Mouse (Mus musculus): ENCODE measurements at regions not wholly inside any gene's neighbourhood (a gene's known extent, or its start where the extent isn't known, plus 50 kb on each side); places are given as distances from the start of the nearest gene placed in this dataset.

DNA sequence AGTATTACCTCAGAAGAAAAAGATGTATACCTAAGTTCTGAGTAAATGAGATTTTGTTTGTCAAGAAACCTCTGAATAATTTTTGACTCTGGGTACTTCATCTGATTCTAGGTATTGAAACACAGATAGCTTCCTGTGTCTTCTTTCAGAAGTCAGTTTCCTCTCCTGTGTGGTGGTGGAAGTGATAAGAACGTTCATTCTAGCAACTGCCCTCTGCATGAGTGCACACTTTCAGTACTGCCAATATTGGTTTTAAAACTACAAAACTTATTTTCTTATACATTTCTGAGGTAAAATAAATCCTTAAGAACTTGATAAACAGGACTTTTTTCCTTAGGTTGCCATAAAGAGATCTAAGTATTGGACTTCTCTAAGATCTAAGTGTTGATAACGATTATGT lies 209.8 kb upstream of the Rasa1 start:
- Histone ChIP-seq H3K36me3 (no peaks in the 10 kb centered on the region), H3K9ac (no peak overlapping the region), H3K4me1 (replicated peaks) (no peaks in the 10 kb centered on the region), H3K9me3 (replicated peaks) (no peaks in the 10 kb centered on the region), H3K27ac (no peak overlapping the region), H3K27me3 (no peaks in the 10 kb centered on the region), H3K4me3 (no peak overlapping the region), H3K4me2 (no peak overlapping the region)
- no peak for ATAC-seq (replicated peaks; ENCODE audit: insufficient number of reproducible peaks, insufficient read depth, low FRiP score, low read depth)
- WGBS: 63% methylated on average over 2 of the region's 2 CpGs

DNA sequence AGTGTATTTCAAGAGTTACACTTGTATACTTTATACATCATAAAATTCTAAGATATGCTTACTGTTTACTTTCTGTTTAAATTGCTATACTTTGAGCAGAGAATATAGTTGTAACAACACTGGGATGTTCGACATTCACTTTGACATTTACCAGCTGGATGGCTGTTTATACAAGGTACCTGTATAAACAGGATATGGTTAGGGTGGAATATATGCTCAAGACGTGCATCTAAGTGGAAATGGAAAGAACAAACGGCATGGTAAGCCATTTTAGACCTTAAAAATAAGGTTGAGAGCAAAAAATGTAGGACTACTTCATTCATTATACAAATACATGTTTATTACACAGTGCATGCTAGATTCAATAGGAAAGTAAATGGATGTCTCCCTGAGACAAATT lies 195.9 kb upstream of the Rasa1 start:
- Histone ChIP-seq H3K4me3 (no peak overlapping the region), H3K9me3 (replicated peaks) (no peaks in the 10 kb centered on the region)

DNA sequence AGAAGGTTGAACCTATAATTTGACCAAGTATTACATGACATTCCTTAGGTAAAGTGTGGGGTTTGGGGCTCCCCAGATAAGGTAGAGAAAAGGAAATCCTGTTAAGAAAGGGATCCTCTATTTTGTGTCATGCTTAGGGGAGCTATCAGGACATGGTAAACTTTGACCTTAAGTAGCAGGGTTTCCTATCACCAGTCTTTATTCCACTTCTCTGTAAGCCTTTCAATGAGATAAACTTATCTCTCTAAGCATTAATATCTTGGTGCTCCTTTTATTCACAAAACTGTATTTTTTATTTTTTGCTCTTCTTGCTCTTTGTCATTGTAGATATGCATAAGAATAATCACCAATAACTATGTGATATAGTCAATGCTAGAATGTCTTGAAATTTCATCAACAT lies 194.4 kb upstream of the Rasa1 start:
- no peak for ATAC-seq (replicated peaks; ENCODE audit: insufficient number of reproducible peaks, insufficient read depth, low FRiP score, low read depth)
- no peaks in the 10 kb centered on the region for H3K36me3 ChIP-seq
- no peak overlapping the region for H3K4me3 ChIP-seq
- no peak overlapping the region for H3K4me2 ChIP-seq
- H3K27ac ChIP-seq: no peak overlapping the region
- no peaks in the 10 kb centered on the region for H3K4me1 ChIP-seq (replicated peaks)
- H3K9ac ChIP-seq: no peak overlapping the region
- H3K27me3 ChIP-seq: no peaks in the 10 kb centered on the region
- no peaks in the 10 kb centered on the region for H3K9me3 ChIP-seq (replicated peaks)

More for the DNA sequence above, 195.9 kb upstream of the Rasa1 start:
- Histone ChIP-seq H3K27ac (no peak overlapping the region), H3K27me3 (no peaks in the 10 kb centered on the region), H3K4me2 (no peak overlapping the region), H3K36me3 (no peaks in the 10 kb centered on the region), H3K4me1 (replicated peaks) (no peaks in the 10 kb centered on the region), H3K9ac (no peak overlapping the region)
- no peak for ATAC-seq (replicated peaks; ENCODE audit: insufficient number of reproducible peaks, insufficient read depth, low FRiP score, low read depth)
- 56% methylated on average over 3 of the region's 3 CpGs for WGBS

DNA sequence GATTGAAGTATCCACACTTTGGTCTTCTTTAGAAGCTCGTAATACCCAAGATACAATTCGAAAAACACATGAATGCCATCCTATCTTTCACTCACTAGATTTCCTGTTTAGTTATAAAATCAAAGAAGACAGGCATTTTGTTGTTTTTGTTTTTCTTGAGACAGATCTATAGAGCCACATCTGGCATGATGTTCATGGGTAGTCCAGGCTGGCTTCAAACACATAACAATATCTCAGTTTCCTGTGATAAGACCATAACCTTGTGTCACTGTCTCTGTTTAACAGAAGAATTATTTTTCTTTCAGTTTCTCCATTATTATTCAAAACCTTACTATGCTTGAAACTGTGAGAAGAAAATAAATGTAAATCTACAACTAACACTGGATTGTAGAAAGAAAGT lies 190.5 kb upstream of the Rasa1 start:
- Histone ChIP-seq H3K9ac (no peak overlapping the region), H3K27ac (no peak overlapping the region), H3K27me3 (no peaks in the 10 kb centered on the region), H3K4me3 (no peak overlapping the region), H3K4me2 (no peak overlapping the region), H3K36me3 (no peaks in the 10 kb centered on the region), H3K9me3 (replicated peaks) (no peaks in the 10 kb centered on the region), H3K4me1 (replicated peaks) (peaks cover 3% of the 10 kb centered on the region; the same call in 1 of the 2 replicates)
- no peak for ATAC-seq (replicated peaks; ENCODE audit: insufficient number of reproducible peaks, insufficient read depth, low FRiP score, low read depth)
- 67% methylated on average over 2 of the region's 2 CpGs for WGBS

DNA sequence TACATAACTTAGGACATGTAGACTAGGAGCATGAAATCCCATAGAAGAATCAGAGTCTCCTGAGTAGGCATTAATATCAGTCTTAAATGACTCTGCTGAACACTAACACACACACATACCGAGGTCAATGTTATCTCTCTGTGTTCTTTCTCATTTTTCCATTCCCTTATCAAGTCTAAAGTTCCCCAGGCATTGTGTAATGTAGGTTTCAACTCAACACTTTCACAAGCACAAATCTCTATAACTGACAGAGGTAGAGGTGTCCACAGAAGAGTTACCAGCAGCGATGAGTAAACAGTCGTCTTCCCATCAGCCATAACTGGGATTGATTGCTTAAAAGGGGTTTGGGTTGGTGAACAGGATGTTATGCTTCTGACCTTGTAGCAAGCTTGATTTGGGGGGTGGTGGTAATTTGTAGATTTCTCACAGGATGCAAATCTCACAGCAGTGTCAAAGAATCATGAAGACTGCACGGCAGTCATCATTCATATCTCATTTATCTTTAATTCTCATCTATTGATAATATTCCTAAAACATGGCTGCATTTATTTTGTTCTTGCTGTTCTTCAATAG lies 187.4 kb upstream of the Rasa1 start:
- WGBS: 33% methylated on average over 4 of the region's 4 CpGs
- Histone ChIP-seq H3K27ac (no peak overlapping the region), H3K9me3 (replicated peaks) (no peaks in the 10 kb centered on the region), H3K36me3 (no peaks in the 10 kb centered on the region), H3K4me2 (no peak overlapping the region), H3K9ac (no peak overlapping the region), H3K27me3 (no peaks in the 10 kb centered on the region), H3K4me1 (replicated peaks) (peaks cover 3% of the 10 kb centered on the region; the same call in 1 of the 2 replicates), H3K4me3 (no peak overlapping the region)
- no peak for ATAC-seq (replicated peaks; ENCODE audit: insufficient number of reproducible peaks, insufficient read depth, low FRiP score, low read depth)

DNA sequence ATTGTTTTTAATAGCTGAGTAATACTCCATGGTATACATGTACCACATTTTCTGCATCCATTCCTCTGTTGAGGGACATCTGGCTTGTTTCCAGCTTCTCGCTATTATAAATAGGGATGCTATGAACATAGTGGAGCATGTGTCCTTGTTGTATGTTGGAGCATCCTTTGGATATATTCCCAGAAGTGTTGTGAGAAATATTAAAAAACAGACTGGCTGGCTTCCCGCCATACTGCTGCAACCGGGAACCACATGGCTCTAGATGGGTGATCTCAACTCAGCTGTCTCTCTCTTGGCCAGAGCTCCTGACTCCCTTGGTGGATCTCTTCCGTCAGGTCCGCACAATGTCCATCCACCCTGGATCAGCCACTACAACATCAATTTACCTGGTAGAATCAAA lies 182.4 kb upstream of the Rasa1 start:
- H3K9ac ChIP-seq: no peak overlapping the region
- H3K27me3 ChIP-seq: no peaks in the 10 kb centered on the region
- 89% methylated on average over 5 of the region's 5 CpGs for WGBS
- H3K36me3 ChIP-seq: no peaks in the 10 kb centered on the region
- H3K27ac ChIP-seq: no peak overlapping the region
- H3K4me3 ChIP-seq: no peak overlapping the region
- peaks cover under 1% of the 10 kb centered on the region; the same call in 1 of the 2 replicates for H3K4me1 ChIP-seq (replicated peaks)
- no peak overlapping the region for H3K4me2 ChIP-seq
- ATAC-seq (replicated peaks; ENCODE audit: insufficient number of reproducible peaks, insufficient read depth, low FRiP score, low read depth): no peak
- H3K9me3 ChIP-seq (replicated peaks): no peaks in the 10 kb centered on the region

DNA sequence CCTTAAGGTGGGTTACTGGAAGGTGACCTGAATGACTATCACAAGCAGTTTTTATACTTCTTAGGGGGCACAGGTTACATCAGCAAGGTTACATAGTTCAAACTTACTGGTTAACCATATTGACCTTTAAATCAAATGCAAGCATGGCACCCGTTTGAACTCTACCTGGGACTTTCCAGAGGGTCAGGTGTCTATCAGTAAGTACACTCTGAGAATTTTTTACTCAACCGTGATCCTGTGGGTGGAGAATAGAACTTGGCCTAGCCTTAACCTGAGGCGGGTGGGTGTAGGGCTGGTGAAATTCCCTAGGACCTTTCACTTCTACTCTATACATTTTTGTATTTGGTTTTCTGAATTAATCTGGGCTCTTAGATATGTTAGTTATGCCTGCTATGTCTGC lies 170.5 kb upstream of the Rasa1 start:
- WGBS: 79% methylated on average over 3 of the region's 3 CpGs
- H3K4me2 ChIP-seq: no peak overlapping the region
- H3K4me1 ChIP-seq (replicated peaks): no peaks in the 10 kb centered on the region
- H3K4me3 ChIP-seq: no peak overlapping the region
- no peak for ATAC-seq (replicated peaks; ENCODE audit: insufficient number of reproducible peaks, insufficient read depth, low FRiP score, low read depth)
- no peaks in the 10 kb centered on the region for H3K36me3 ChIP-seq
- no peak overlapping the region for H3K9ac ChIP-seq
- no peaks in the 10 kb centered on the region for H3K9me3 ChIP-seq (replicated peaks)
- H3K27me3 ChIP-seq: no peaks in the 10 kb centered on the region
- no peak overlapping the region for H3K27ac ChIP-seq

DNA sequence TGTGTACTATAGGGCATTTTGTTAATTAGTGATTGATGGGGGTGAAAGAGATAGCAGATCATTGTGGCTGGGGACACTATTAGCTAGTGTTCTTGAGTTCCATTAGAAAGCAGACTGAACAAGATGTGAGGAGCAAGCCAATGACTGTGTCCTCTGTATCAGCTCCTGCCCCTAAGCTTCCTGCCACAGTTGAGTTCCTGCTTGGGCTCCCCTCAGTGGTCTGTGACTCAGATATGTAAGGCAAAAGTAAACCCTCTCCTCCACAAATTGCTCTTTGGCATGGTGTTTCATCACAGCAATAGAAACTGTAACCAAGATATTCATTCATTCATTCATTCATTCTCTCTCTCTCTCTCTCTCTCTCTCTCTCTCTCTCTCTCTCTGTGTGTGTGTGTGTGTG lies 169.7 kb upstream of the Rasa1 start:
- Histone ChIP-seq H3K27me3 (no peaks in the 10 kb centered on the region), H3K4me3 (no peak overlapping the region), H3K4me1 (replicated peaks) (no peaks in the 10 kb centered on the region), H3K9ac (no peak overlapping the region), H3K27ac (no peak overlapping the region), H3K4me2 (no peak overlapping the region), H3K9me3 (replicated peaks) (no peaks in the 10 kb centered on the region), H3K36me3 (no peaks in the 10 kb centered on the region)
- no peak for ATAC-seq (replicated peaks; ENCODE audit: insufficient number of reproducible peaks, insufficient read depth, low FRiP score, low read depth)

DNA sequence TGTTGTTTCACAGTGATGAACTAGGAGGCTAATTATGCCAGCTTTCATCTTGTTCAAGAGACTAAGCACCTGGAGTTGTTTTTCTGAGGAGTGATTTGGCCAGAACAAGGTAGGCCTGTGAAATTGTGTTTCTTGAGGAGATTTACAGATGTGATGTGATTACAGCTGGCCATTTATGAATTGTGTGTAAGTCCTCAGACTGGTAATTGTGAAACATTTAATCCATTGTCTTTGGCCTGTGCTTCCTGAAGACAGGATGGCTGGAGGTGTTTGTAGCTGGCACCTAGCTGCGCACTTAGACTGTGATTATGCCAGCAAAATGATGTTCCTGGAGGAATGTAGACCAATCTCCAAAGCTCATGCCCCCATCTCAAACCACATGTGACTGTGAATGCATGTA lies 150.7 kb upstream of the Rasa1 start:
- Histone ChIP-seq H3K4me1 (replicated peaks) (0 out of 2 replicates have a peak, but pooled peaks cover 4% of the 10 kb centered on the region), H3K9me3 (replicated peaks) (no peaks in the 10 kb centered on the region), H3K36me3 (no peaks in the 10 kb centered on the region), H3K27ac (no peak overlapping the region), H3K9ac (no peak overlapping the region), H3K27me3 (no peaks in the 10 kb centered on the region), H3K4me2 (no peak overlapping the region), H3K4me3 (no peak overlapping the region)
- no peak for ATAC-seq (replicated peaks; ENCODE audit: insufficient number of reproducible peaks, insufficient read depth, low FRiP score, low read depth)
- 91% methylated on average over 1 of the region's 1 CpGs for WGBS

DNA sequence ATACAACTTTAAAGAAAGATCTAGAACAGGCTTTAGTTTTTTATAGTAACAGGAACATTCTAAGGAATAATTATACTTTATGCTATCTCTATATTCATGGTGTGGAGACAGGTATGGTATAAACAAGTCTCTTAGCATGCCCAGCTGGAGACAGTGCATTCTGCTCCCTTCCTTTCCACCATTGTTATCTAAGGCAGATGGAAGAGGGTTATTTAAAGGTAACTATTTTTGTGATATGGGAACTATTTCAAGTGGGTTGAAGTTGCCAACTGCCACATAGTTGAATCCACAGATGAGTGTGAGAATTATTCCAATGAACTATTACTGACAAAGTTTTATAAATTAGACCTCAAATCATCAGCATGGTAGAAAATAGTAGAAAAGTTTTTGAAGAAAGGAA lies 148.9 kb upstream of the Rasa1 start:
- Histone ChIP-seq H3K36me3 (no peaks in the 10 kb centered on the region), H3K4me2 (no peak overlapping the region), H3K27ac (peak overlapping the region; percentile 66), H3K4me3 (no peak overlapping the region), H3K9me3 (replicated peaks) (no peaks in the 10 kb centered on the region), H3K27me3 (no peaks in the 10 kb centered on the region), H3K4me1 (replicated peaks) (0 out of 2 replicates have a peak, but pooled peaks cover 4% of the 10 kb centered on the region), H3K9ac (no peak overlapping the region)
- no peak for ATAC-seq (replicated peaks; ENCODE audit: insufficient number of reproducible peaks, insufficient read depth, low FRiP score, low read depth)

DNA sequence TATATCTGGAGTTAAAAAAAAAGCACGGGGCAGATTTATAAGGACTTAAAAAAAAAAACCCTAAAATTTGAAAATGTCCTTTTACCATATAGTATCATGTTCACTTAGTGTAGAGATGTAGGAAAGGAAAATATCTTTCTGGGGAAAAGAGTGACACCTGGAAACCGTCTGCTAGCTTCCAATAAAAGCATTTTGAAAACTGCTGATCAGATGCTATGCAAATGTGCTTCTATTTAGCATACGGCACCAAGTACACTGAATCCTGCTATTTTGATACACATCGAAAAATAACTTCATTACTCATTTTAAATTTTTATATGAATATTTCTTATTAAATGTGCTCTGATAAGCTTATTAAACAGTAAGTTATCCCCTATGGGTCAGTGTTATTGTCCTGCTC lies 148.1 kb upstream of the Rasa1 start:
- no peak overlapping the region for H3K4me3 ChIP-seq
- H3K27ac ChIP-seq: peak overlapping the region; percentile 66; the same call in 1 of the 2 replicates
- no peak for ATAC-seq (replicated peaks; ENCODE audit: insufficient number of reproducible peaks, insufficient read depth, low FRiP score, low read depth)
- H3K27me3 ChIP-seq: no peaks in the 10 kb centered on the region
- no peak overlapping the region for H3K4me2 ChIP-seq
- H3K9ac ChIP-seq: no peak overlapping the region
- H3K9me3 ChIP-seq (replicated peaks): no peaks in the 10 kb centered on the region
- H3K36me3 ChIP-seq: no peaks in the 10 kb centered on the region
- 78% methylated on average over 4 of the region's 4 CpGs for WGBS
- 0 out of 2 replicates have a peak, but pooled peaks cover 4% of the 10 kb centered on the region for H3K4me1 ChIP-seq (replicated peaks)

DNA sequence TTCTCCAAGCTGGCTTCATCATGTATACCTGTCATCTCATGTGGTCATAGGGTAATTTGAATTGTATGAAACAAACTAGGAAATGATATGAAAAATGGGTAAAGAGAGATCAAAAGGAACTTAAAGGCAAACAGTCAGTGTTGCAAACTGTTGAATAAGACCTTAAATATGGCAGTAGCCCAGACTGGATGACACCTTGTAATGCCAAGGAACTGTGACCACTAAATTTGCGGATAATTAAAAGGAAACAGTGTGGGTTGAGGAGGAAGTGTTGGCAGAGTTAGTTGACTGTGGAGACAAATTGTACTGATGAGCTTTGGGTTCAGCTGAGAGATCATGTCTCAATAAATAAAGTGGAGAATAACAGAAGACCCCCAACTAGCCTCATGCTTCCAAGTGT lies 147.3 kb upstream of the Rasa1 start:
- no peak overlapping the region for H3K4me3 ChIP-seq
- H3K27me3 ChIP-seq: no peaks in the 10 kb centered on the region
- ATAC-seq (replicated peaks; ENCODE audit: insufficient number of reproducible peaks, insufficient read depth, low FRiP score, low read depth): no peak
- 0 out of 2 replicates have a peak, but pooled peaks cover 4% of the 10 kb centered on the region for H3K4me1 ChIP-seq (replicated peaks)
- H3K9ac ChIP-seq: no peak overlapping the region
- no peaks in the 10 kb centered on the region for H3K9me3 ChIP-seq (replicated peaks)
- WGBS: 81% methylated on average over 1 of the region's 1 CpGs
- H3K4me2 ChIP-seq: no peak overlapping the region
- no peaks in the 10 kb centered on the region for H3K36me3 ChIP-seq
- H3K27ac ChIP-seq: no peak overlapping the region

Data from heart, embryonic 15.5 days (tissue).